Mouse (Mus musculus): ENCODE measurements around the gene Olfr541. TPM values are rescaled to one million over a fixed set of nuclear protein-coding genes. Genes with fewer than 3 reads are reported as not detected.

The Olfr541 gene
- total and polyA plus RNA-seq, 2 experiments from 2014 or later: not detected

GRCm38 (mm10) chr7:140706348-140706747, 9.3 kb downstream of the Olfr541 start:
- H3K4me1 ChIP-seq (ENCODE audit: insufficient read depth, low read length): no peaks in the 10 kb centered on the region
- TF ChIP-seq CTCF (IDR thresholded peaks at IDR 0.05): no peak
- no peaks in the 10 kb centered on the region for H3K9me3 ChIP-seq (ENCODE audit: low read length)
- H3K27ac ChIP-seq (ENCODE audit: low read depth, low read length): no peak overlapping the region
- H3K9ac ChIP-seq (replicated peaks; ENCODE audit: low read length, poor library complexity, severe bottlenecking): no peak overlapping the region
- WGBS: 31% methylated on average over 2 of the region's 2 CpGs
- H3K4me3 ChIP-seq (ENCODE audit: low read depth, low read length): no peak overlapping the region
- ATAC-seq (ENCODE audit: low FRiP score): no peak
- DNase-seq (ENCODE audit: low spot score): peak; percentile 34
- no peaks in the 10 kb centered on the region for H3K36me3 ChIP-seq (ENCODE audit: insufficient read depth, low read length)
- H3K4me2 ChIP-seq (ENCODE audit: low read depth, low read length, poor library complexity, severe bottlenecking): no peak overlapping the region
- H3K27me3 ChIP-seq (ENCODE audit: insufficient read depth, low read length): no peaks in the 10 kb centered on the region

GRCm38 (mm10) chr7:140707536-140708284, 10.6 kb downstream of the Olfr541 start:
- H3K9ac ChIP-seq (replicated peaks; ENCODE audit: low read length, poor library complexity, severe bottlenecking): no peak overlapping the region
- no peak for ATAC-seq (ENCODE audit: low FRiP score)
- H3K36me3 ChIP-seq (ENCODE audit: insufficient read depth, low read length): no peaks in the 10 kb centered on the region
- H3K27me3 ChIP-seq (ENCODE audit: insufficient read depth, low read length): no peaks in the 10 kb centered on the region
- no peaks in the 10 kb centered on the region for H3K4me1 ChIP-seq (ENCODE audit: insufficient read depth, low read length)
- H3K9me3 ChIP-seq (ENCODE audit: low read length): no peaks in the 10 kb centered on the region
- no peak for DNase-seq (ENCODE audit: low spot score)
- no peak overlapping the region for H3K27ac ChIP-seq (ENCODE audit: low read depth, low read length)
- no peak for TF ChIP-seq CTCF (IDR thresholded peaks at IDR 0.05)
- H3K4me3 ChIP-seq (ENCODE audit: low read depth, low read length): no peak overlapping the region
- WGBS: 80% methylated on average over 6 of the region's 6 CpGs
- H3K4me2 ChIP-seq (ENCODE audit: low read depth, low read length, poor library complexity, severe bottlenecking): no peak overlapping the region

GRCm38 (mm10) chr7:140717155-140718055, 20.3 kb downstream of the Olfr541 start:
- no peak overlapping the region for H3K9ac ChIP-seq (replicated peaks; ENCODE audit: low read length, poor library complexity, severe bottlenecking)
- DNase-seq (ENCODE audit: low spot score) (no peak), ATAC-seq (ENCODE audit: low FRiP score) (no peak)
- H3K27me3 ChIP-seq (ENCODE audit: insufficient read depth, low read length): no peaks in the 10 kb centered on the region
- H3K27ac ChIP-seq (ENCODE audit: low read depth, low read length): no peak overlapping the region
- no peak overlapping the region for H3K4me2 ChIP-seq (ENCODE audit: low read depth, low read length, poor library complexity, severe bottlenecking)
- no peaks in the 10 kb centered on the region for H3K9me3 ChIP-seq (ENCODE audit: low read length)
- TF ChIP-seq CTCF (IDR thresholded peaks at IDR 0.05): no peak
- no peak overlapping the region for H3K4me3 ChIP-seq (ENCODE audit: low read depth, low read length)
- H3K4me1 ChIP-seq (ENCODE audit: insufficient read depth, low read length): no peaks in the 10 kb centered on the region
- 83% methylated on average over 7 of the region's 7 CpGs for WGBS
- H3K36me3 ChIP-seq (ENCODE audit: insufficient read depth, low read length): no peaks in the 10 kb centered on the region

GRCm38 (mm10) chr7:140721095-140721494, 24.0 kb downstream of the Olfr541 start:
- no peak overlapping the region for H3K9ac ChIP-seq (replicated peaks; ENCODE audit: low read length, poor library complexity, severe bottlenecking)
- no peaks in the 10 kb centered on the region for H3K36me3 ChIP-seq (ENCODE audit: insufficient read depth, low read length)
- H3K27ac ChIP-seq (ENCODE audit: low read depth, low read length): no peak overlapping the region
- no peaks in the 10 kb centered on the region for H3K27me3 ChIP-seq (ENCODE audit: insufficient read depth, low read length)
- ATAC-seq (ENCODE audit: low FRiP score) (no peak), DNase-seq (ENCODE audit: low spot score) (no peak)
- no peaks in the 10 kb centered on the region for H3K9me3 ChIP-seq (ENCODE audit: low read length)
- H3K4me1 ChIP-seq (ENCODE audit: insufficient read depth, low read length): no peaks in the 10 kb centered on the region
- H3K4me3 ChIP-seq (ENCODE audit: low read depth, low read length): no peak overlapping the region
- TF ChIP-seq CTCF (IDR thresholded peaks at IDR 0.05): no peak
- 78% methylated on average over 6 of the region's 6 CpGs for WGBS
- no peak overlapping the region for H3K4me2 ChIP-seq (ENCODE audit: low read depth, low read length, poor library complexity, severe bottlenecking)

- H3K9me3 ChIP-seq (ENCODE audit: low read length): no peaks in the 10 kb centered on the region
- H3K4me3 ChIP-seq (ENCODE audit: low read depth, low read length): no peak overlapping the region
- H3K27me3 ChIP-seq (ENCODE audit: insufficient read depth, low read length): no peaks in the 10 kb centered on the region
- no peak overlapping the region for H3K4me2 ChIP-seq (ENCODE audit: low read depth, low read length, poor library complexity, severe bottlenecking)
- no peak overlapping the region for H3K9ac ChIP-seq (replicated peaks; ENCODE audit: low read length, poor library complexity, severe bottlenecking)
- no peak overlapping the region for H3K27ac ChIP-seq (ENCODE audit: low read depth, low read length)
- no peaks in the 10 kb centered on the region for H3K4me1 ChIP-seq (ENCODE audit: insufficient read depth, low read length)
- H3K36me3 ChIP-seq (ENCODE audit: insufficient read depth, low read length): no peaks in the 10 kb centered on the region
- no peak for DNase-seq (ENCODE audit: low spot score)
- TF ChIP-seq CTCF (IDR thresholded peaks at IDR 0.05): no peak
- no peak for ATAC-seq (ENCODE audit: low FRiP score)
Measured at GRCm38 (mm10) chr7:140725558-140725957, 28.5 kb downstream of the Olfr541 start.

GRCm38 (mm10) chr7:140733162-140733561, 36.1 kb downstream of the Olfr541 start:
- Histone ChIP-seq H3K27ac (ENCODE audit: low read depth, low read length) (no peak overlapping the region), H3K4me1 (ENCODE audit: insufficient read depth, low read length) (no peaks in the 10 kb centered on the region), H3K27me3 (ENCODE audit: insufficient read depth, low read length) (no peaks in the 10 kb centered on the region), H3K4me3 (ENCODE audit: low read depth, low read length) (no peak overlapping the region), H3K4me2 (ENCODE audit: low read depth, low read length, poor library complexity, severe bottlenecking) (no peak overlapping the region), H3K36me3 (ENCODE audit: insufficient read depth, low read length) (no peaks in the 10 kb centered on the region), H3K9ac (replicated peaks; ENCODE audit: low read length, poor library complexity, severe bottlenecking) (no peak overlapping the region), H3K9me3 (ENCODE audit: low read length) (no peaks in the 10 kb centered on the region)
- no peak; the same call in 1 of the 2 replicates for TF ChIP-seq CTCF (IDR thresholded peaks at IDR 0.05)
- DNase-seq (ENCODE audit: low spot score) (no peak), ATAC-seq (ENCODE audit: low FRiP score) (no peak)
- 71% methylated on average over 2 of the region's 2 CpGs for whole genome bisulfite sequencing
